Mouse (Mus musculus): ENCODE data around the gene Prmt3. TPM values are rescaled to one million over a fixed set of nuclear protein-coding genes. Genes with fewer than 3 reads are reported as not detected.
A peak's percentile ranks its signal among the peaks of the same experiment; 100 is the strongest.

Prmt3 gene
- total RNA-seq, 2 experiments from 2014 or later: 11.1 to 13.2 TPM

- H3K27ac ChIP-seq: no peak overlapping the region
- no peak for DNase-seq
- intact Hi-C loops (cut with DNase I): no loop called here
- no peak overlapping the region for H3K4me3 ChIP-seq
- TF ChIP-seq CTCF (IDR thresholded peaks at IDR 0.05): no peak
These were observed 12.0 kb upstream of the Prmt3 start for GRCm38 (mm10) chr7:49766166-49766565.

DNA sequence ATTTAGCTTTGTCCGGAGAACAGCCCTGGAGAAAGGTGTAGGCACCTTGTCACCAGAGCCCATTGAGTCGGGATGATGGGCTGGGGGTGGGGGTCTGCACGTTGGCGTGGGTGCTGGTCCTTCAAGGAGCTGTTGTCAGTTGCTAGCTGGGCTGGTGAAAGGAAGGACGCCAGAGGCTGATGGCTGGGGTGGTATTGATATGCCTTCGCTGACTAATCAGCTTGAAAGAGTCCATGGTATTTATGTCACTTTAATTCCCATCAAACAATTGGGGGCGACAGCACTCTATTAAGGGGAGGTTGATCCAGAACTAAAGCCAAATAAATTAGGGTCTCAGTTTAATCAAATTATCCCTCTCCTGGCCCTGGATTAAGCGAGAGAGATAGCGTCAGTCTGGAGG is 9.6 kb upstream of the Prmt3 start:
- no peak overlapping the region for H3K27ac ChIP-seq
- no peak overlapping the region for H3K4me3 ChIP-seq
- no peak for TF ChIP-seq CTCF (IDR thresholded peaks at IDR 0.05)
- intact Hi-C loops (cut with DNase I): no loop called here
- no peak for DNase-seq

DNA sequence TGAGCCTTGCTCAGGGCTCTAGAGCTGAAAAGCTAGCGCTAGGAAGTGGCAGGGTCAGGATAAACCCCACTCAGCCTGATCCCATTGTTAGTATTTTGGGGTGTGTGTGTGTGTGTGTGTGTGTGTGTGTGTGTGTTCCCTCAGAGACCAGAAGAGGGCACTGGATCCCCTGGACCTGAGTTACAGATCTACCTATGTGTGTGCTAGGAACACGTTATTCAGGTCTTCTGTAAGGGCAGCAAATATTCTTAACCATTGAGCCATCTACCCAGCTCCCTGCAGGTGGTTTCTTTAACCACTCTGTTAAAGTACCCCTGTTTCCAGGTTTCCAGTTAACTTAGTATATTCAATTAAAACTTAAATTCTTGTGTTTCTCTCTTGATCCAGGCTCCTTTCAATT is 3.8 kb upstream of the Prmt3 start:
- DNase-seq: no peak
- intact Hi-C loops (cut with DNase I): no loop called here
- TF ChIP-seq CTCF (IDR thresholded peaks at IDR 0.05): no peak
- Histone ChIP-seq H3K4me3 (no peak overlapping the region), H3K27ac (no peak overlapping the region)

- H3K4me3 ChIP-seq: no peak overlapping the region
- TF ChIP-seq CTCF (IDR thresholded peaks at IDR 0.05): no peak
- intact Hi-C loops (cut with DNase I): no loop called here
- no peak for DNase-seq
- H3K27ac ChIP-seq: no peak overlapping the region
These were observed 561 bp upstream of the Prmt3 start for GRCm38 (mm10) chr7:49777585-49777984.

- TF ChIP-seq CTCF (IDR thresholded peaks at IDR 0.05): no peak
- intact Hi-C loops (cut with DNase I): loop anchor here (1.0 kb wide), 1 partner anchor 144 kb away; no protein-coding TSS in a partner anchor
- peak overlapping the region; percentile 84 for H3K27ac ChIP-seq
- H3K4me3 ChIP-seq: peak overlapping the region; percentile 94
- no peak for DNase-seq
These were observed 914 bp downstream of the Prmt3 start for GRCm38 (mm10) chr7:49778904-49779615.

DNA sequence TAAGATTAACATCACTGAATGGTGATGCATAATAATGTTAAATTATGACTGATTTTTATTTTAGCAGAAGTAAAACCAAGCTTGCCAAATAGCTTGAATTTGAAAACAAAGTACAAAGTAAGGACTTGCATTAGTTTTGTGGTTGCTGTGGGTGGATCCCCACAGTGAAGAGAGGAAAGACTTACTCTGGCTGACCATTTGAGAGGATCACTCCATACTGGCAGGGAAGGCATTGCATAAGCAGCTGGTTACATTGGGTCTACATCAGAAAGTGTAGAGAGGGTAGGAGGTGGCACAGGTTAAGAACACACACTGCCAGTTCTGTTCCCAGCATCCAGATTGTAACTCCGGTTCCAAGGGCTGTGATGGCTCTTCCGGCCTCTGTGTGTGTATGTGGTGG is 4.9 kb downstream of the Prmt3 start:
- intact Hi-C loops (cut with DNase I): no loop called here
- no peak for DNase-seq
- no peak for TF ChIP-seq CTCF (IDR thresholded peaks at IDR 0.05)
- no peak overlapping the region for H3K27ac ChIP-seq
- no peak overlapping the region for H3K4me3 ChIP-seq

GRCm38 (mm10) chr7:49785141-49785540 is 7.0 kb downstream of the Prmt3 start:
- no peak for DNase-seq
- intact Hi-C loops (cut with DNase I): no loop called here
- Histone ChIP-seq H3K4me3 (no peak overlapping the region), H3K27ac (no peak overlapping the region)
- no peak for TF ChIP-seq CTCF (IDR thresholded peaks at IDR 0.05)

GRCm38 (mm10) chr7:49786618-49787382 is 8.7 kb downstream of the Prmt3 start:
- H3K27ac ChIP-seq: no peak overlapping the region
- H3K4me3 ChIP-seq: no peak overlapping the region
- intact Hi-C loops (cut with DNase I): no loop called here
- peak; percentile 68 for DNase-seq
- peak; percentile 79 for TF ChIP-seq CTCF (IDR thresholded peaks at IDR 0.05)

DNA sequence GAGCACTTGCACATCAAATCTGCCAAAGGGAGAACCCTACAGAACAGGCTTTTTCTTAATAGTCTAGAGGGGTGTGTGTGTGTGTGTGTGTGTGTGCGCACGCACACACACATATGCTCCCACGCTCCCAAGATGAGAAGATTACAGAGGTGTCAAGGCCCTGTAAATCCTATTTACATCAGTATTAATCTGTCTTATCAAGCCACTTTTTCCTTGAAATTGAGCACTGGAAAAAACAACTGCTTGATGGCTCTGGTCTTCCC is 9.2 kb downstream of the Prmt3 start:
- TF ChIP-seq CTCF (IDR thresholded peaks at IDR 0.05): no peak
- intact Hi-C loops (cut with DNase I): no loop called here
- H3K27ac ChIP-seq: no peak overlapping the region
- no peak overlapping the region for H3K4me3 ChIP-seq
- DNase-seq: no peak

GRCm38 (mm10) chr7:49794304-49794703 is 16.2 kb downstream of the Prmt3 start:
- no peak for TF ChIP-seq CTCF (IDR thresholded peaks at IDR 0.05)
- intact Hi-C loops (cut with DNase I): no loop called here
- DNase-seq: no peak
- H3K4me3 ChIP-seq: no peak overlapping the region
- H3K27ac ChIP-seq: no peak overlapping the region

GRCm38 (mm10) chr7:49797171-49797570 is 19.0 kb downstream of the Prmt3 start:
- no peak for TF ChIP-seq CTCF (IDR thresholded peaks at IDR 0.05)
- intact Hi-C loops (cut with DNase I): no loop called here
- H3K27ac ChIP-seq: no peak overlapping the region
- H3K4me3 ChIP-seq: no peak overlapping the region
- no peak for DNase-seq

DNA sequence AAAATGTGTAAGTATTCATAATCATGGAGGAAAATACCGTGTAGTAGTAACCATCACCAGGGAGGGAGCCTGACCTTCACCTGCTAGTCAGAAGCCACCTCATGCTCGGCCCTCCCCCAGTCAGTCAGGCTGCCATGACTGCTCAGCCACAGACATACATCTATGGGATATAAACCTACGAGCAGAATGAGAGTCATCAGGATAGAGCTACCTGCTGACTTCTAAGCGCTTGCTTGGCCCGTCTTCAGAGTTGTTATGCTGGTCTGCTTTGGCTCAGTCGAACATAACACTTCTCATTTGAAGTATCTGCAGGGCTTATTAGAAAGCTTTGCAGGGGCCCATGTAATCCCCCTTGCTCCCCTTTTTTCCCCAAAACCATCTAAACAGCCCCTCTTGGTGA is 25.4 kb downstream of the Prmt3 start:
- no peak for DNase-seq
- no peak overlapping the region for H3K4me3 ChIP-seq
- intact Hi-C loops (cut with DNase I): no loop called here
- no peak for TF ChIP-seq CTCF (IDR thresholded peaks at IDR 0.05)
- no peak overlapping the region for H3K27ac ChIP-seq

DNA sequence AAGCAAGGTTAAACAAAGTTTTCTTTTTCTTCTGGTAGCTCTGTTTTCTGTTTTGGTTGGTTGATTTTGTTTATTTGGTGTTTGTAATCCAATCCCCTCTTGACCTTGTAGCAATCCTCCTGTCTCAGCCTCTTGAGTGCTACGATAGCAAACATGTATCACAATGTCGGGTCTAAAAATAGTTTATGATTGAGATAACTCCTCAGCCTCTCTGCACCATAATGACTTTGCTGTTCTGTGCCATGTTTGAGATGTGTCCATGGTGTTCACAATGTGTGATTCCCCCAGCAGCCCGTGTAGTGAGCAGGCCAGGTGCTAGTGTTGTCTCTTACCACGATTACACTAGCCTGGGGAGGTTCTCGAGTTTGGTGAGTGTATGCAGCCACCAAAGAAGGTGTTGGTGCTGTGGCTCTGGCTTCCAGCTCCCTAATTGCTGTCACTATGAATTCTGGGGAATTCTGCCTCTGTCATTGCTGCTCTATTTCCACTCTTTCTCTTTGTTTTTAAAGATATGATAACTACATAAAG is 26.6 kb downstream of the Prmt3 start:
- Histone ChIP-seq H3K4me3 (no peak overlapping the region), H3K27ac (no peak overlapping the region)
- intact Hi-C loops (cut with DNase I): no loop called here
- TF ChIP-seq CTCF (IDR thresholded peaks at IDR 0.05): no peak
- no peak for DNase-seq

DNA sequence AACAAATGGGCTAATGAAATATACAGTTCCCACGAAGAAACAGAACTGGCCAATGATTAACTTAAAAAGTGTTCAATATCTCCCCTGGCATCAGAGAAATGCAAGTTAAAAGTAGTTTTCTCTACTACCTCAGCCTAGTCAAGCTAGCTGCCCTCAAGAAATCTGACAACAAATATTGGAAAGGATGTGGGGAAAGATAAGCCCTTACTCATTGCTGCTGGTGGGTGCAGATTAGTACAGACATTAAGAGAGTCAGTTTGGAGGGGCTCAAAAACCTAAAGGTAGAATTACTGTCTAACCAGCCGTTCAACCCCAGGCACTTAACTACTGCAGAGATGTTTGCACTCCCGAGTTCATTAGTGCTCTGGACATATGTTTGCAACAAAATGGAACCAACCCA is 27.5 kb downstream of the Prmt3 start:
- TF ChIP-seq CTCF (IDR thresholded peaks at IDR 0.05): no peak
- intact Hi-C loops (cut with DNase I): no loop called here
- no peak overlapping the region for H3K27ac ChIP-seq

More for the DNA sequence above, 27.5 kb downstream of the Prmt3 start:
- no peak for DNase-seq
- no peak overlapping the region for H3K4me3 ChIP-seq
